Mouse (Mus musculus) bone marrow, adult 2 months (tissue): Measurements from ENCODE around the gene Hcst. TPM values are rescaled to one million over a fixed set of nuclear protein-coding genes. Genes with fewer than 3 reads are reported as not detected.

ENCODE experiments used
- H3K27ac ChIP-seq: fragments of 200-500 bp; 2 replicates; pipeline ENCODE4 v1.5.1; 2012; ENCODE audit warnings: low read depth, mild to moderate bottlenecking, control low read depth, inconsistent platforms, low read length; ENCODE audit not compliant: control insufficient read depth, poor library complexity, insufficient read depth
- H3K4me1 ChIP-seq: fragments of 200-500 bp; 2 replicates; pipeline ENCODE4 v1.6.1; 2011; ENCODE audit warnings: low read length; ENCODE audit not compliant: control insufficient read depth, insufficient read depth
- H3K4me3 ChIP-seq: fragments of 200-500 bp; replicated peaks from 2 replicates; pipeline ENCODE3; 2011; ENCODE audit warnings: mild to moderate bottlenecking, low read depth, low read length, control low read depth; ENCODE audit not compliant: control insufficient read depth
- CTCF ChIP-seq: fragments of 200-500 bp; IDR thresholded peaks from 2 replicates; pipeline ENCODE4 v1.5.1; 2011; ENCODE audit warnings: low read length, control low read depth; ENCODE audit not compliant: control insufficient read depth, insufficient read depth
- POLR2A ChIP-seq: fragments of 200-500 bp; IDR thresholded peaks from 2 replicates; pipeline ENCODE4 v1.6.1; 2011; ENCODE audit warnings: low read depth, mild to moderate bottlenecking, control low read depth, low read length, borderline replicate concordance; ENCODE audit not compliant: control insufficient read depth
- WGBS: fragments of 180-500 bp; shearing (Covaris S2); methylation state at CpG from one replicate; pipeline ENCODE4 v1.1.7; 2018; 5-methylcytosine and 5-hydroxymethylcytosine counted together
- polyA plus RNA-seq: library from polyadenylated mRNA; stranded (reverse); fragments of >200 nt; gene quantifications from 2 replicates; pipeline ENCODE4 v1.2.4, GENCODE M21; 2011; ENCODE audit warnings: low replicate concordance; ENCODE audit not compliant: missing spikeins, insufficient read depth, insufficient read length

Hcst gene
- polyA plus RNA-seq, 1 experiment: 107 TPM

- WGBS: 19% methylated on average over 4 of the region's 5 CpGs
- TF ChIP-seq CTCF (peak; percentile 82), POLR2A (no peak)
- H3K4me3 ChIP-seq: no peak overlapping the region
- H3K27ac ChIP-seq: no peak overlapping the region
- no peaks in the 10 kb centered on the region for H3K4me1 ChIP-seq
Measured at GRCm38 (mm10) chr7:30440697-30441096, 21.0 kb upstream of the Hcst start.

GRCm38 (mm10) chr7:30439734-30440133 lies 20.1 kb upstream of the Hcst start:
- Histone ChIP-seq H3K4me3 (no peak overlapping the region), H3K4me1 (no peaks in the 10 kb centered on the region), H3K27ac (no peak overlapping the region)
- 66% methylated on average over 13 of the region's 13 CpGs for WGBS
- TF ChIP-seq POLR2A (no peak), CTCF (no peak)

GRCm38 (mm10) chr7:30436879-30437278 lies 17.2 kb upstream of the Hcst start:
- no peak overlapping the region for H3K4me3 ChIP-seq

GRCm38 (mm10) chr7:30435156-30435555 lies 15.5 kb upstream of the Hcst start:
- Histone ChIP-seq H3K27ac (no peak overlapping the region), H3K4me3 (no peak overlapping the region), H3K4me1 (no peaks in the 10 kb centered on the region)
- 37% methylated on average over 9 of the region's 9 CpGs for WGBS
- TF ChIP-seq CTCF (no peak), POLR2A (no peak)

More at GRCm38 (mm10) chr7:30436879-30437278, 17.2 kb upstream of the Hcst start:
- no peak overlapping the region for H3K27ac ChIP-seq
- no peaks in the 10 kb centered on the region for H3K4me1 ChIP-seq
- WGBS: 15% methylated on average over 10 of the region's 10 CpGs
- TF ChIP-seq POLR2A (no peak), CTCF (no peak)

GRCm38 (mm10) chr7:30434701-30435100 lies 15.0 kb upstream of the Hcst start:
- no peak overlapping the region for H3K27ac ChIP-seq
- no peak overlapping the region for H3K4me3 ChIP-seq
- TF ChIP-seq CTCF: no peak
- TF ChIP-seq POLR2A: no peak
- peaks cover 1% of the 10 kb centered on the region; the same call in 1 of the 2 replicates for H3K4me1 ChIP-seq
- WGBS: 60% methylated on average over 10 of the region's 10 CpGs

GRCm38 (mm10) chr7:30434238-30434637 lies 14.6 kb upstream of the Hcst start:
- Histone ChIP-seq H3K4me3 (no peak overlapping the region), H3K4me1 (peaks cover 1% of the 10 kb centered on the region; the same call in 1 of the 2 replicates), H3K27ac (no peak overlapping the region)
- WGBS: 3% methylated on average over 10 of the region's 10 CpGs
- TF ChIP-seq CTCF: no peak

GRCm38 (mm10) chr7:30431793-30432192 lies 12.1 kb upstream of the Hcst start:
- Histone ChIP-seq H3K4me1 (peaks cover 1% of the 10 kb centered on the region; the same call in 1 of the 2 replicates), H3K4me3 (no peak overlapping the region), H3K27ac (no peak overlapping the region)
- WGBS: 2% methylated on average over 3 of the region's 3 CpGs
- peak; percentile 67 for TF ChIP-seq CTCF
- TF ChIP-seq POLR2A: no peak

- Histone ChIP-seq H3K4me3 (no peak overlapping the region), H3K27ac (0 out of 2 replicates have a peak overlapping the region, but pooled peaks have one; percentile 28), H3K4me1 (peaks cover 1% of the 10 kb centered on the region; the same call in 1 of the 2 replicates)
- no peak for TF ChIP-seq CTCF
- TF ChIP-seq POLR2A: no peak
- 27% methylated on average over 2 of the region's 2 CpGs for WGBS
Measured at GRCm38 (mm10) chr7:30430191-30430590, 10.5 kb upstream of the Hcst start.

GRCm38 (mm10) chr7:30429327-30429726 lies 9.7 kb upstream of the Hcst start:
- no peak overlapping the region for H3K27ac ChIP-seq
- no peak for TF ChIP-seq CTCF
- no peak for TF ChIP-seq POLR2A
- H3K4me3 ChIP-seq: no peak overlapping the region
- peaks cover 1% of the 10 kb centered on the region; the same call in 1 of the 2 replicates for H3K4me1 ChIP-seq

- Histone ChIP-seq H3K4me3 (peak overlapping the region; percentile 86), H3K4me1 (peaks cover 2% of the 10 kb centered on the region; the same call in 1 of the 2 replicates), H3K27ac (peak overlapping the region; percentile 92)
- TF ChIP-seq CTCF (no peak), POLR2A (peak; percentile 46; the same call in 1 of the 2 replicates)
- 2% methylated on average over 23 of the region's 23 CpGs for WGBS
Measured at GRCm38 (mm10) chr7:30423071-30423641, 3.5 kb upstream of the Hcst start.
